Mouse (Mus musculus): Measurements from ENCODE around the gene Adamts13. TPM values are rescaled to one million over a fixed set of nuclear protein-coding genes. Genes with fewer than 3 reads are reported as not detected.

The Adamts13 gene
- polyA plus RNA-seq (2014; fragmentation: Nextera tagmentation; extraction: Ambion mirVana): not detected in 2 replicates

GRCm38 (mm10) chr2:26973116-26973515, at the start of gene Adamts13:
Adamts13 (plus strand) TSS chr2:26973416.
- ATAC-seq (replicated peaks; ENCODE audit: insufficient number of reproducible peaks, low FRiP score, low TSS enrichment, low read depth): no peak

GRCm38 (mm10) chr2:26927745-26928476, 45.3 kb upstream of the Adamts13 start:
- no peak overlapping the region for H3K4me3 ChIP-seq (ENCODE audit: low read depth, low read length)
- ATAC-seq (replicated peaks; ENCODE audit: insufficient number of reproducible peaks, low FRiP score, low TSS enrichment, low read depth): no peak
- H3K9me3 ChIP-seq (replicated peaks; ENCODE audit: control insufficient read depth, low read length): no peaks in the 10 kb centered on the region
- H3K27me3 ChIP-seq (ENCODE audit: control insufficient read depth, insufficient read depth, low read length): no peaks in the 10 kb centered on the region
- no peak for DNase-seq (ENCODE audit: low spot score)
- WGBS: 89% methylated on average over 6 of the region's 6 CpGs
- H3K9ac ChIP-seq (replicated peaks; ENCODE audit: low read length): no peak overlapping the region
- peaks cover 11% of the 10 kb centered on the region for H3K36me3 ChIP-seq (replicated peaks; ENCODE audit: control insufficient read depth, insufficient read depth, low read depth, low read length)
- no peak overlapping the region for H3K27ac ChIP-seq (replicated peaks; ENCODE audit: low read depth, low read length)
- H3K4me1 ChIP-seq (ENCODE audit: control insufficient read depth, insufficient read depth, low read length): no peaks in the 10 kb centered on the region
- H3K4me2 ChIP-seq (ENCODE audit: low read depth, low read length): no peak overlapping the region

More at GRCm38 (mm10) chr2:26973116-26973515, at the start of gene Adamts13:
- no peak within 1 kb of the TSS for H3K4me2 ChIP-seq (ENCODE audit: low read depth, low read length)
- H3K36me3 ChIP-seq (replicated peaks; ENCODE audit: control insufficient read depth, insufficient read depth, low read depth, low read length): no peaks in the 10 kb centered on the region
- no peaks in the 10 kb centered on the region for H3K27me3 ChIP-seq (ENCODE audit: control insufficient read depth, insufficient read depth, low read length)
- no peak within 1 kb of the TSS for H3K4me3 ChIP-seq (ENCODE audit: low read depth, low read length)
- no peak for DNase-seq (ENCODE audit: low spot score)
- H3K9me3 ChIP-seq (replicated peaks; ENCODE audit: control insufficient read depth, low read length): no peaks in the 10 kb centered on the region
- H3K9ac ChIP-seq (replicated peaks; ENCODE audit: low read length): no peak within 1 kb of the TSS
- 79% methylated on average over 3 of the region's 3 CpGs for WGBS
- no peak within 1 kb of the TSS for H3K27ac ChIP-seq (replicated peaks; ENCODE audit: low read depth, low read length)
- H3K4me1 ChIP-seq (ENCODE audit: control insufficient read depth, insufficient read depth, low read length): no peaks in the 10 kb centered on the region

GRCm38 (mm10) chr2:26930390-26930789, 42.8 kb upstream of the Adamts13 start:
- DNase-seq (ENCODE audit: low spot score): peak; percentile 71
- no peaks in the 10 kb centered on the region for H3K27me3 ChIP-seq (ENCODE audit: control insufficient read depth, insufficient read depth, low read length)
- H3K9me3 ChIP-seq (replicated peaks; ENCODE audit: control insufficient read depth, low read length): no peaks in the 10 kb centered on the region
- H3K4me1 ChIP-seq (ENCODE audit: control insufficient read depth, insufficient read depth, low read length): no peaks in the 10 kb centered on the region; the same call in 1 of the 2 replicates
- 62% methylated on average over 1 of the region's 1 CpGs for WGBS
- H3K4me2 ChIP-seq (ENCODE audit: low read depth, low read length): no peak overlapping the region
- no peak overlapping the region for H3K9ac ChIP-seq (replicated peaks; ENCODE audit: low read length)
- no peak for ATAC-seq (replicated peaks; ENCODE audit: insufficient number of reproducible peaks, low FRiP score, low TSS enrichment, low read depth)
- H3K36me3 ChIP-seq (replicated peaks; ENCODE audit: control insufficient read depth, insufficient read depth, low read depth, low read length): peaks cover 3% of the 10 kb centered on the region; the same call in 1 of the 2 replicates
- H3K27ac ChIP-seq (replicated peaks; ENCODE audit: low read depth, low read length): no peak overlapping the region
- no peak overlapping the region for H3K4me3 ChIP-seq (ENCODE audit: low read depth, low read length)

- Histone ChIP-seq H3K27me3 (ENCODE audit: control insufficient read depth, insufficient read depth, low read length) (no peaks in the 10 kb centered on the region), H3K9ac (replicated peaks; ENCODE audit: low read length) (peak overlapping the region; percentile 99), H3K36me3 (replicated peaks; ENCODE audit: control insufficient read depth, insufficient read depth, low read depth, low read length) (no peaks in the 10 kb centered on the region; the same call in 1 of the 2 replicates), H3K27ac (replicated peaks; ENCODE audit: low read depth, low read length) (peak overlapping the region; percentile 54), H3K4me1 (ENCODE audit: control insufficient read depth, insufficient read depth, low read length) (no peaks in the 10 kb centered on the region; the same call in 1 of the 2 replicates), H3K9me3 (replicated peaks; ENCODE audit: control insufficient read depth, low read length) (no peaks in the 10 kb centered on the region), H3K4me2 (ENCODE audit: low read depth, low read length) (peak overlapping the region; percentile 72), H3K4me3 (ENCODE audit: low read depth, low read length) (peak overlapping the region; percentile 76)
- ATAC-seq (replicated peaks; ENCODE audit: insufficient number of reproducible peaks, low FRiP score, low TSS enrichment, low read depth) (no peak; the same call in 1 of the 2 replicates), DNase-seq (ENCODE audit: low spot score) (peak; percentile 12)
- WGBS: 3% methylated on average over 32 of the region's 49 CpGs
Observed at GRCm38 (mm10) chr2:26932473-26933303, 40.5 kb upstream of the Adamts13 start.

GRCm38 (mm10) chr2:26933304-26934055, 39.7 kb upstream of the Adamts13 start, which contains the start of the genes Surf4 and Stkld1:
Surf4 (minus strand) TSS chr2:26933928.
Stkld1 (plus strand) TSS chr2:26934047.
- Histone ChIP-seq H3K4me1 (ENCODE audit: control insufficient read depth, insufficient read depth, low read length) (no peaks in the 10 kb centered on the region; the same call in 1 of the 2 replicates), H3K36me3 (replicated peaks; ENCODE audit: control insufficient read depth, insufficient read depth, low read depth, low read length) (no peaks in the 10 kb centered on the region; the same call in 1 of the 2 replicates), H3K27me3 (ENCODE audit: control insufficient read depth, insufficient read depth, low read length) (no peaks in the 10 kb centered on the region), H3K27ac (replicated peaks; ENCODE audit: low read depth, low read length) (peak within 1 kb of the TSS; percentile 54), H3K4me3 (ENCODE audit: low read depth, low read length) (peak within 1 kb of the TSS; percentile 76), H3K4me2 (ENCODE audit: low read depth, low read length) (peak within 1 kb of the TSS; percentile 72), H3K9ac (replicated peaks; ENCODE audit: low read length) (peak within 1 kb of the TSS; percentile 99), H3K9me3 (replicated peaks; ENCODE audit: control insufficient read depth, low read length) (no peaks in the 10 kb centered on the region)
- ATAC-seq (replicated peaks; ENCODE audit: insufficient number of reproducible peaks, low FRiP score, low TSS enrichment, low read depth): peak; percentile 92
- peak; percentile 97 for DNase-seq (ENCODE audit: low spot score)
- under 1% methylated on average over 48 of the region's 70 CpGs for WGBS

- 91% methylated on average over 2 of the region's 2 CpGs for WGBS
- Histone ChIP-seq H3K9me3 (replicated peaks; ENCODE audit: control insufficient read depth, low read length) (no peaks in the 10 kb centered on the region), H3K4me2 (ENCODE audit: low read depth, low read length) (no peak overlapping the region), H3K36me3 (replicated peaks; ENCODE audit: control insufficient read depth, insufficient read depth, low read depth, low read length) (no peaks in the 10 kb centered on the region; the same call in 1 of the 2 replicates), H3K4me3 (ENCODE audit: low read depth, low read length) (no peak overlapping the region), H3K27me3 (ENCODE audit: control insufficient read depth, insufficient read depth, low read length) (no peaks in the 10 kb centered on the region), H3K27ac (replicated peaks; ENCODE audit: low read depth, low read length) (no peak overlapping the region), H3K9ac (replicated peaks; ENCODE audit: low read length) (no peak overlapping the region), H3K4me1 (ENCODE audit: control insufficient read depth, insufficient read depth, low read length) (no peaks in the 10 kb centered on the region; the same call in 1 of the 2 replicates)
- DNase-seq (ENCODE audit: low spot score) (no peak), ATAC-seq (replicated peaks; ENCODE audit: insufficient number of reproducible peaks, low FRiP score, low TSS enrichment, low read depth) (no peak)
Observed at GRCm38 (mm10) chr2:26935286-26935685, 37.9 kb upstream of the Adamts13 start.

GRCm38 (mm10) chr2:26936425-26936824, 36.8 kb upstream of the Adamts13 start:
- no peaks in the 10 kb centered on the region; the same call in 1 of the 2 replicates for H3K4me1 ChIP-seq (ENCODE audit: control insufficient read depth, insufficient read depth, low read length)
- no peak for ATAC-seq (replicated peaks; ENCODE audit: insufficient number of reproducible peaks, low FRiP score, low TSS enrichment, low read depth)
- 73% methylated on average over 1 of the region's 1 CpGs for WGBS

More at GRCm38 (mm10) chr2:26936425-26936824, 36.8 kb upstream of the Adamts13 start:
- Histone ChIP-seq H3K9me3 (replicated peaks; ENCODE audit: control insufficient read depth, low read length) (no peaks in the 10 kb centered on the region), H3K4me2 (ENCODE audit: low read depth, low read length) (no peak overlapping the region), H3K4me3 (ENCODE audit: low read depth, low read length) (no peak overlapping the region), H3K27ac (replicated peaks; ENCODE audit: low read depth, low read length) (no peak overlapping the region), H3K27me3 (ENCODE audit: control insufficient read depth, insufficient read depth, low read length) (no peaks in the 10 kb centered on the region), H3K36me3 (replicated peaks; ENCODE audit: control insufficient read depth, insufficient read depth, low read depth, low read length) (no peaks in the 10 kb centered on the region), H3K9ac (replicated peaks; ENCODE audit: low read length) (no peak overlapping the region)
- DNase-seq (ENCODE audit: low spot score): no peak

All from embryonic facial prominence, embryonic 11.5 days (tissue).